Mouse (Mus musculus) thymus, postnatal 25 days (tissue): ENCODE results near the gene Txk.

Experiments
- DNase-seq: peaks from one replicate; pipeline ENCODE4 v3.0.0; 2022

The Txk gene

DNA sequence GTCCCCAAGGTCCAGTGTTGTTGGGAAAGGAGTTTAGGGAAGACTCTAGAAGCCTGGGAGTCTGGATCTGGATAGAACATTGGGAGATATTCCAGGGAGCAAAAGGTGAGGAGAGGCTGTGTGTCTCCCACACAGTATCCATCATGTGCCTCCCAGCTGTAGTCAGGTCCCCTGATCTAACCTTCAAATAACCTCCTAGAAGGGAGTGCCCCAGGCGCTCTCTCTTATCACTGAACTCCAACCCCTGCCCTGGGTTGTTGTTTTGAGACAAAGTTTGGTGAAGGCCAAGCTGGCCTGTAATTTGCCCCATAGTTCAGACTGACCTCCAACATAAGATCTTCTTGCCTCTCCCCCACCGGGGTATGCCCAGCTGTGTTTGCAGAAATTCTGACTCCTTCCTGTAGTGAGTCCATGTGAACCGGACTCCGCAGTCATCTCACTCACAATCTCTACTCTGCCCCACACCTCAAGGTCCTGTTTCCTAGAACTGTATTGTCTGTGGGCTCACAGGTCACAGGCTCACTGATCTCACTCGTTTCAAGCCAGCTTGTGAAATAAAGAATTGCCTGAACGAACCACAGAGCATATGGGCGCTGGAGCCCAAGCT is 3.8 kb downstream of the Txk start:
- DNase-seq = no peak

DNA sequence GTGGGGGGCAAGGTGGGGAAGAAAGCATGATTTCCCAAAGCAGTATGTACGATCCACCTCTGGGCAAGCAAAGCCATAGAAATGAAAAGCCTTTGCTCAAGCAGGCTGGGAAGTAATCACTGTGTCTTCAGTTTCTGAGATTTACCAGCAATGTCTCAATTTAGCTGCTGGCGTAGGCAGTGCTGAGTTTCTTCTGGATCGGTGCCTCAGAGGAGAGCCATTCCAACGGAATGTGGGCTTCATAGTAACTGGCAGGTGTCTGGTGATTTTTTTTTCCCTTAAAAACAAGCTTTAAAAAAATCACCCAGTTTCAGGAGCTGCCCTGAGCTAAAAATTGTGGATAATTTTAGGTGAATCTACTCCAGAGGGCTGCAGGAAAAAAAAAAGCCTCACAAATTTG is 5.2 kb downstream of the Txk start:
- no peak for DNase-seq

DNA sequence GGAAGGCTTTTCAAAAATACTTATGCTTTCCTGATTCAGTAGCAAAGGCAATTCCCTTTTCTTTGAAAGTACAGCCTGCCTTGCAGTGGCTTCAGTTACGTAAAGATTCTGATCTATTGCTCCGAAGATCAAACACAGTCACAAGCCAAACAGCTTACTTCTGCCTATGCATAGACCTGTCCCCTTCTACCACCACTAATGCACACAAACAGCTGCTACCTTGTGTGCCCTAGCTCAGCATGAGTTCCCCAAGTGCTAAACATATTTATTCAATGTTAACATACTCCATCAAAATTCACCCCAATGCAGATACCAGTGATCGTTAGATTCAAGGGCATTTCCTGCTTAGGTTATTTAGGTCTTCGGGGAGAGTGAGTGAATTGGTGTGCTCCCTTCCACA is 6.1 kb downstream of the Txk start:
- DNase-seq = no peak

DNA sequence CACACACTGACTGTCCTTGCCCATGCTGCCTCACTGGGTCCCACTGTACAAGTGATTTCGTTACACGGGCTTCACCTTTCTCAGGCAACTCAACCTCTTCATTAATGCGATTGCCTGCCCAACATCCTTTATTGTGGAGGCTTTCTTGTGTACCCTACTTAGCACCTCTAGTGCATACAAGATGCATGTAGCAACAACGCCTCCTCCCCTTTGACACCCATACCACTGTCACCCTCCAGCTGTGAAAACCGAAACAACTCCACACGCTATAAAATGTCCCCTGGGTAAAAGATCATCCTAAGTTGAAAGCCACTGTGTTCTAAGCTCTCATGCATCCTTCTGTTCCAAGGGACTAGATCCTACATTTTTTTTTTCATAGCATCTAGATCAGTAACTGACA is 9.5 kb downstream of the Txk start:
- DNase-seq = no peak

DNA sequence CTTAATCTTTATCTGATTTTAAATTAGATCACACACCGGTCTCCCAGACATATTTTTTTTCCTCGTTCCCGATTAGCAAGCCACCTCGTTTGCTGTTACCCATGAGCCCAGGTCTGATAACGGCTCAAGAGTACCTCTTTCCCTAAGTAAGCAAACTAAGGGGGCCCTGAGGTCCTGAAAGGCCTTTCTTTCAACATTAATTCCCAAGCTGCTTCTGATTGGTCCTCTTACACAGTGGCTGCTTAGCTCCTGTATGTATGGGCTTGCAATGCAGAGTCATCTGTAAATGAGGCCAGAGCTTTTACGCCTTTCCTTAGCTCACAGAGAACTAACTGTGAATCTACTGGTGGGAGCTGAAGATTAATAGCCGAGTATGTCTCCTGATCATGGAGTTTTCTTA is 15.7 kb downstream of the Txk start:
- no peak for DNase-seq

DNA sequence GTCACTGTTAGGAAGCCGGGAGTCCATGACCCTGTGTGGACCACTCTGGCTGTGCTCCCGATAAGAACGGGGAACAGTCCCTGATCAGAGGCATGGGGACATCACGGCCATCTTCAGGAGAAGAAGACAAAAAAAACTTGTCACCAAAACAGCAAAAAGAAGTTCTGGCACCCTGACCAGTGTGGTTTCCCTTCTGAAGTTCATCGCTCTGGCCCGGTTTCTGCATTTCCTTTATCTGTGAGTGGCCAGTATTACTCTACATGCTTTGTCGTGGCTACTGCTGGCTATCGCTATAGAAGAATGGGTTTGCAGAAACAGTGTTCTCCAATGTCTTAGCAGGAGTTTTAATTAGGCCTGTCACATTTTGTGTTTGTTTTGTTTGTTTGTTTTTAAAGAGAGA is 16.1 kb downstream of the Txk start:
- DNase-seq = no peak

DNA sequence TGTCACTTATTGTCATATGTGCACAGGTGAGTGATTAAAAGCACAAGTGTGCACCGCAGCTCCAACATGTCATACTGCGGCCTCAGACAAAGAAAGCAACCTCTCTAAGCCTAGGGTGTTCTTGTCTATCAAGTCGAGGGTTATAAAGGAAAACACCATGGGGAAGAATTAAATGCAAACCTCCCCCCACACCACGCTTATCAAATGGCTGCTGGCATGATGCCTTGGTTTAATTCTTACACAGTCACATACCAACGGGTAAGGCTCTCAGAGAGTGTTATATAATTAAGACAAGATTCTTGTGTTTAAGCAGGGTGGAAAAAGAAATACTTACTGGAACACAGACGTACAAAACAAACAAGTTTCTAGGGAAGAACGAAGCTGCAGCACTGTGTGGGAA is 16.8 kb downstream of the Txk start:
- no peak for DNase-seq

DNA sequence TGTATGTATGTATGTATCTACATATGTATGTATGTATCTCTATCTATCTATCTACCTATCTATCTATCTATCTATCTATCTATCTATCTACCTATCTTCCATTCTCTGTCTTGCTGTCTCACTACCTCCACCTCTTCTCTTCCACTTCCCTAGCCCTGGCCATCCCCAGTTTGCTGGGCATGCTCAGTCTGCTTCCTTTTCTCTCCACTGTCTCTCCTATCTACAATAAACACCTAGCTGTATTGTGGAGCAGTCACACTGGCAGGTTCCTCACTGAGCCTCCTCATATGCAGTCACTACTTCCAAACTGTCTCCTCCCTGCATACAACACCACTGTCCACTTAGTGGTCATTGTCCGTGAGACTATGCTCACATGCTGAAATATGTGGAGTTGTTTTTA is 19.7 kb downstream of the Txk start:
- DNase-seq = no peak

DNA sequence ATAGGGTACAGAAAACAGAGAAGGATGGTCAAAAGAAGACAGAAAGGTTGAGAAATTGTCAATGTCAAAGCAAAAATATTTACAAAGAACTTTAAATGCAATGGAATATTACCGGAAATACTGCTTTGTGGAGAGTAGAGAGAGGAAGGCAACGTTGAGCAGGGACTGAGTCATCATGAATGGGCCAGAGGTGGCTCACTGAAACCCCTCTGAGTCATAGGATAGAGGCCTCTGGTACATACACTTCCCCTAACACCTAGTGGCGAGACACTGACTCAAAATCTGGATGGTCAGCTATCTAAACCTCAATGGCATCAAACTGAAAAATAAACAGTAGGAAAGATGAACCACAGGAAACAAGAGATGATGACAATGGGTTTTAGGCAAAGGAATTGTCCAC is 27.2 kb downstream of the Txk start:
- DNase-seq = no peak

DNA sequence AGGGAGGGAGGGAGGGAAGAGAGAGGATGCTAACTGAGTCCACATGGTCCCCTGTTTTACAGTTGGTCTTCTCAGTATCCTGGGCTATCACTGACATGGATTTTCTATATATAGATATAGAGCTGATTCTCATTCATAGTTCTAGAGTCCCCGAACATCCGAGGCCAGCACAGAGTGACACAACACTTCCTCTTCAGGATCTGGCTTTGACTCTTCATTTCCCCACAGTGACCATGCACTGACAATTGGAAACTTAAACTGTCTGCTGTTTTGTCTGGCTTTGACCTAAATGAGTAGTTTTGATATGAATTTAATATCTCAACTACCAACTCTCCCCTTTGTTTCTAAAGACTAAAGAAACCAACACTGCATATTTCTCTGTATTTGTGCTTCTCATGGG is 29.1 kb downstream of the Txk start:
- DNase-seq = no peak

DNA sequence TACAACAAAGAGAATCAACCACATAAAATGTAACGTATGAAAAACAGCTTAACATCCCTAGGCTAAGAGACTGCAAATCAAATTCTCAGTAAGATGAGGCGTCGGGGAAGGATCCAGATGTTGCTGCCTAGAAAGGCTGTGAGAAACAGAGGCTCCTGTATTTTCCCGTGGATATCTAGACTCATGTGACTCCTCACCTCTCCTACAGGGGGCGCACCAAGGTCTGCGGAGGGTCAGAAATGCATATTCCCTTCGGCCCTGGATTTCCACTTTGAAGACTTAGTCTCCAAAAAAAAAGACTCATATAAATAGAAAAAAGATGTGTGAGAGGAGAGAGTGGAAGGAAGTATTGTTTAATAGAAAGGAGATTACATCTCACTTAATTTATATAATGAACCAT is 32.0 kb downstream of the Txk start:
- DNase-seq = peak; percentile 39

DNA sequence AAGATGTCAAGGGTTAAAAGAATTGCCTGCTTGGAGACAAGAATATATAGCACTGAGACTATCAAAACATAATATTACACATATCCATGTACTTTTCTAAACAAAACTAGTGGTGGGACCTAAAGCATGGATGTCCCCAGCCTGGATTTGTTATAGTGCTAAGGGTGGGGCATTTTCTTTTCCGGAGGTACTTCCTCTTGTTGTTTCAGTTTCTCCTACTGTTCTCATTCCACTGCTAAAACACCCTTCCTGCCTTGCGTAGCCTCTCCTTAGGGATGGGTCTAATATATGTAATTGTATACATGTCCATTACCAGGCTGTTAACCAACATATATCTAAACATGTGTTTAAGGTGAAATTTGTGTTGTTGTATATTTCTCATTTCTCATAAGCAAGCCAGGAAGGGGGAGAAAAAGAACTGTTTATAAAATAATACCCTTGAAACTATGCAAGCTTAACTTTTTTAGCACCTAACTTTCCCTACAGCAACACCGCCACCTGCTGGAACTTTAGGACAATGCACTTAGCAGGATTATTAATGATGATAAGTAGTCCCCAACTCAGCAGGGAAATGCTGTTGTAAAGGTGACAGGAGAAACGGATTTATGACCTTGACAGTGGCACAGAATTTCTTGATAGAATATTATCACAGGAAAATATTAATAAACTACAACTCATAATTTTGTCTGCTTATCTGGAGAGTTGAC is 41.9 kb downstream of the Txk start:
- DNase-seq = peak; percentile 69

DNA sequence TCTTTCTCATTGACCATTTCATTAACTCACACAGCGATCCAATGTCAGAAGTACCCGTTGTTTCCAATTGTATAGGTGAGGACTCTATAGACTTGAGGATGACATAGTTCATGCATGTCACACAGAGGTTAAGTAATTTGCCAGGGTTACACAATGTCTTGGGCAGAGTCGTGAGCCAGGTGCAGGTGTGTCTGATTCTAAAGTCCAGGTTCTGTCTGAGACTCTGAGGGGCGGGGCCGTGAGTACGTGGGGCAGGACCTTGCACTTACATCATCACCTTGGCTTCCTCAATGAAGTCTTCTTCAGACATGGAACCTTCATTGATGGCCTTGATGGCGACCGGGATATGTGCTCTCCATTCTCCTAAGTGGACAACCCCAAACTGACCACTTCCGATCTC is 42.6 kb downstream of the Txk start:
- DNase-seq = no peak

DNA sequence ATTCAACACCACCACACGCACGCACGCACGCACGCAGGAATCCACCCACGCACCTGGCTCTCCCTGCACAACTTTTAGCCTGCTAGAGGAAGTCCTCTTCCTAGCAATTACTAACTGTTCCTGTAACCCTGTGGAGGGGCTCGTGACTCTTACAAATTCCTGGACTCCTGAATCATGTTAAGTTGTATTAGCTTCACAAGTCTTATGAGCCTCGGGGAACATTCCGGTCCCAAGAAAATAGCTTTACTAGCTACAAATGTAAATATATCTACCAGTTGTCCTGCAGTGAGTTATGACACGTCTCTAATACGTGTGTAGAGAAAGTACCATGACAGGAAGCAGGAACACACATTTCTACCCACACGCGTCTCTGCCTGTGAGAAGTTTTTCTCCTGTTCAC is 43.1 kb downstream of the Txk start:
- DNase-seq = no peak

DNA sequence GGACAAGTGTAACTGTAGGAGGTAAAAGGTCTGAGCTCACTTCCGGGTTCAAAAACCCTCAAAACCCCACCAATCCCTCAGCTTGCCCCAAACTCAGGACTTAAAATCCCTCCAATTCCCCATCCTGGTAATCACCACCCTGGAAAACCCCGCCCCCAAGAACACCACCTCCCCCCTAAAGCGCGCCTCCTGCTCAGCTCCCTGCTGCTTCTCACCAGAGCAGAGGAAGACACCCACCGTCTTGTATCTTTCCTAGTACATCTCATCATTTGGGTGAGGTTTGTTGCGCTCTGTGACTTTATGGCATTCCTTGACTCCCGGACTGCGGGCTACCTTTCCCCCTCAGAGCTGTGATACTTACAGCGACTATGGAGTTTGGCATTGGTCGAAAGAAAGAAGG is 45.9 kb downstream of the Txk start:
- no peak for DNase-seq

DNA sequence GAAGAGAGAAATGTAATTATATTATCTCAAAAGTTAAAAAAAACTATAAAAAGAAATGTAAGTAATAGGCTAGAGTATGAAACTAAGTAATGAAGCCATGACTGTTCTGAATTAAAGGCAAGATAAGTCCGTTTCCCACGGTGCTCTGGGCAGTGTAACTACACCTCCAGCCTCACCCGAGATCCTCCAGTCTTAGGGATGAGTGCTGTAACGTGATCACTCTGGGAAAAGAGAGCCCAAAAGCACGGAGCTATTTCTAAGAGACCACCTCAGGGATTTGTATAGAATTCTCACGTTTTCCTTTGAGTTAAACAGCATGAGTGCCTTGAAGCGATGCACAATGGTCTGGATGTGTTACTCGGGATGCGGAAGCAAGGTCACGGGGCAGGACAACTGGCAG is 46.5 kb downstream of the Txk start:
- DNase-seq = no peak

DNA sequence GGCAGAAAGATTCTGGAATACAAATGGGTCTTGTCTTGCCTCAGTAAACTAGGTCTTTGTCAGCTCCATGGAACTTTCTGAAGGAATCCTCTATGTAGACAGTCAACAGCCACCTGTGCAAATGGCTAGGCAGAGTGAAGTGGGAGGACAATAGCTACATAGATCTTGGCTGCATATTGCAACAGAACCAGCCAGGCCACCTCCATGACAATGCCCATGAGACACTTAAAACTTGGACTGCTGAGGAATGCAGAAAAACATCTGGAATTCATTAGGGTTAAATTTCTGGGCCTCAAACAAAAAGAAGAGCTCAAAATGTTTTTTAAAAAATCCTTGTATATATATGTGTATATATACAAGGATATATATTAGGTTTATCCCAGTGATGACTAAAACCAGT is 50.4 kb downstream of the Txk start:
- DNase-seq = no peak

DNA sequence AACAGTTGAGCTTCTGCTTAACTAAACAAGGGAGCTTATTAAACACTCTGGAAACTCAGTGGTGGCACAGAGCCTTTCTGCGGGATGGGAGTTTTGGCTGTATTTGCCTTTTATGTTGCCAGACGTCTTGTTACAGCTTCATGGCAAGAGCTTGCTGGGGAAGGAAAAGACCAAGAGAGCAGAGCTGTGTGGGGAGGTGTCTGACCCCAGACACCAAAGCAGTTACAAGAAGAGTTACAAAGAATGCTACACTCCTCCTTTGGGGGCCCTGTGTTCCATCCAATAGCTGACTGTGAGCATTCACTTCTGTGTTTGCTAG is 53.1 kb downstream of the Txk start:
- DNase-seq = no peak

DNA sequence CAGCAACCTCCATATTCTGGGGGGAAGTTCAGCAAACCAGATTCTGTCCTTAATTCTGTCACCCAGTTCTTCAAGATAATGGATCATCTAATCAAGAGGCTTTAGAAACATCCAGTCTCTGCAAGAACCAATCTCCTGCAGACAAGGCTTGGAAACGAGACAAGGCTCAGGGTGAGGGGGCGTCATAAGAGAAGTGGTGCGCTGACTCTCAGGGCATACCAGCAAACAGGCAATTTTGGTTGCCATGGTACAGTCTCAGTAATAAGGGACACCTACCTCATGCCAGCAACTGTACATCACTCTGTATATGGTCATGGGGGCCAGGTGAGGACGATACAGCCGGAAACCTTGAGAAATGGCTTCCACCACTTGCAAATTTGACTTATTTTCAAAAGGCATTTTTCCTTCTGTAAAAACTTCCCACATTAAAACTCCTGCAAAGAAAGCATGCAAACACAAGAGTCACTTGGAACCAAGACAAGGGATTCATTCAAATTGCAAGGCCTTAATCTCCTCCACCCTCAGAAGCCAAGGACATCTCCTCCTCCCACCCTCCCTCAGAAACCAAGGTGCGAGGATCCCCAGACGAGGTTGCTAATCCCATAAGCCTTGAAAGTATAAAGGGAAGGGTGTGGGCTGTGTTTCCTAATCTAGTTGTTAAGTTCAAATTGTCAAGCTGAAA is 53.6 kb downstream of the Txk start:
- DNase-seq = no peak

DNA sequence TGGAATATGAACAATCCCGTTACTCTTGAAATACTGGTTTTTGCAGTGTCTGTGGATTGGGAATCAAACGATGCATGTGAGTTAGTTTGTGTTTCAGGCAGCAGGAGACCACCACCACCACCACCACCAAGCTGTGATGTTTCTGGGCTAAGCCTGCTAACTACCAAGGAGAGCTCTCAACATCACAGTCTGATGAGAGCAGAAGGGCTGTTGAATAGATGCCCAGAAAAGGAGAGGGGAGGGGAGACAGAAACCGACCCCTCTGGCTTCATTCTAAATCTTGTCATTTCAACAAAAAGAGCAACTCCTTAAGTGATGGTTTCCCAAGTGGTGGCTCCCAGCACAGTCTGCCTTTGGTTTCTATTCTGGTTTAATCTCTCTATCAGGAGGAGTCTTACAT is 54.2 kb downstream of the Txk start:
- DNase-seq = no peak

DNA sequence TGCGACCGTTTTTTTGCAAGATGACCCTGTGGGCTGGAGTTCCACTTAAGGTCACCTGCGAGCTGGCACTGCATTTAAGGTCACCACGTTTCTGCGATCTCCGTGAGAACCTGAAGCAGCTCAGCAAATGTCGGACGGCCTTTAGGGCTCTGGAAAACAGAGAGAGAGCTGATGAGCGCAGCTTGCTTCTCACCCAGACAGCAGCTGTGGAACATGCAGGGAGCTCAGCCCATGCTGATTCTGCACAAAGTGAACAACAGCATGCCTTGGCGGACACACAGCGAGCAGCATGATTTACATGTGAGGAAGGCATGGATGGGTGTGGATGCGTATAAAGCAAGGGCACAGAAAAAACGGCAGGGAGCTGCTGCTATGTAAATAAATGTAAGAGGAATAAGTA is 56.1 kb downstream of the Txk start:
- no peak for DNase-seq

DNA sequence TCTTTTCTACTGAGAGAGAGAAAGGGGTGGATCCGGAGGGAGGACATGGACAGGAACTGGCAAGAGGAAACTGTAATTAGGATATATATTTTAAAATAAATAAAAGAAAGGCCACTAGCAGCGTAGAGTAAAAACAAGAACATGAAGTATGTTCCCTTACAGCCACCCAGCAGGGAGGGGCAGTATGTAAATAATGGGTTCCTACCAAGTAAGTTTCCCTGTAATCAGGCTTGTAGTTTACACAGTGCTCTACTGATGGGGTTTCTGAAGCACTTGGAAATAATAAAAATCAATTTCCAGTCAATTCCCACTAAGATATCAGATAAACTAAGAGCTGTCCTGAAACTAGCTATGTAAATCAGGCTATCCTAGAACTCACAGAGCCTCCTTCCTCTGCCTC is 57.9 kb downstream of the Txk start:
- no peak for DNase-seq

DNA sequence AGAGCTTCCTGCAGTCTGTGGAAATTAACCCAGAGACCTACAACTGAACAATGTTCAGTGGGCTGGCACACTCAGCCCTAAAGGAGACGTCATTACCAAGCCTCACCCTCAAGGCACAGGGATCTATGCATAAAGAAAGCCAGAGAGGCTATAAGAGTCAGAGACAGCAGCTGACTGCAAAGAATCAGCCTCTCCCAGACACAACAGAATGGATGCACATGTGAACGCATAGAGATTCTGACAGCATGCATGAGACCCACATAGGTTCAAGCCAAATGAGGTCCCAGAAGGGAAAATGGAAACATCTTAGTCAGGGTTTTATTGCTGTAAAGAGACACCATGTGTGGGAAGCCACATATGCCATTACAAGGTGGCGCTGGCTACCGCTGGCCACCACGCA is 62.1 kb downstream of the Txk start:
- no peak for DNase-seq

DNA sequence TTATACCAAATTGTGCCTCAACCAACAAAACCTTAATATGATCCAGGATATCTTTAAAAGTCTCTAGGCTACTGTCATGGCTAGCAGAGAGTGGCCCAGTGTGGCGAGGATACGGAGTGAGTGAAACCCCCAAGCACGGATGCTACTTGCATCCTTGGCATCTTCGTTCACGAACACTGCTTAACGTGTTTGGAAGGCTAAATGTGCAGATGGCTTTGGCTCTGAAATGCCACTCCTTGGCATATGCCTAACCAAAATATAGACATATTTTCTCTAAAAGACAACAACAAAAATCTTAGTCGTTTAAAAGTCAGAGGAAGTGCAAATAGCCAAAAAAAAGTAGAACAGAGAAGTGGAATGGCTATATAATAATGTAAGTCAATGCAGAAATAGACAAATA is 63.0 kb downstream of the Txk start:
- no peak for DNase-seq

DNA sequence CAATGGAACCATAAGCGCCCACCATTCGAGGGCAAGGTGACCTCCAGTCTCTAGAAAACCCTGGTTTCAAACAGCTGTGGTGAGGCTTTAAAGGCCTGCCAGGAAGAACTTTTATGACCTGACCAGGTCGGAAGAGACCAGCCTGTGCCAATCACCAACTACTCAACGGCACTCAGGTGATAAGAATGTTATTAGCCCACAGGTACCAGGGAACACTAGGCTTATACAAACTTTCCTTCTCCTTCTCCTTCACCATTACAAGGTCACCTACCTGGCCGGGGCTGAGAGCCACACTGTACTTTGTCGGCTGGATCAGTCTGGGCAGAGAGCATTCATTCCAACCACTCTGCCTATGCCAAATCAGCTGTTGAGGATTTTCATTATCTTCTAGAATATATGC is 71.1 kb downstream of the Txk start:
- no peak for DNase-seq
